Mouse (Mus musculus): ENCODE data around the gene Ccl3. TPM values are rescaled to one million over a fixed set of nuclear protein-coding genes. Genes with fewer than 3 reads are reported as not detected.

The Ccl3 gene
- polyA plus RNA-seq (2015; fragmentation: Nextera tagmentation; extraction: Ambion mirVana): 1.6 and 2.7 TPM in 2 replicates

DNA sequence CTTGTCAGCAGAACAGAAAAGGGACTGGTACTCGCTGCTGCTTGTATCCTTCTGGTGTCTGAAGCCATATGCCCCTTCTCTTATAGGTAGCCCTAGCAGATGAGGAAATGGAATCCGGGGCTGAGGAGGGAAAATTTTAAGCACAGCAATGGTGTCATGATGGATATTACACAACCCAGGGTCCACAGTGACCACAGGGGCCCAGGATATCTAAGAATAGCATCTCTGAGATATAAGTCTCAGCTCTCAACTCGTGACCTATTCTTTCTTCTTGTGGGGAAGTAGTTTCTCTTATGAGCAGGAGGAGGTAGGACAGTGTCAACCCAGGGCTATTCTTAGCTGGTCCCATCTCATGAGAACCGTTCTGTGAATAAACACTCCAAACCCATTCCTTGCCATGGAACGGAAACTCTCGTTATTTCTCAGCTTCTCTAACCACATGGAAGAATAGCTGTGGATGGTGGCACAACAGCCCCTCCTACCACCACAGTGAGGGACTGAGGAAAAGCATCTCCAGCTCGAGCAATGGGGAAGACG lies at the start of gene Ccl3:
TSS of gene Ccl3 (minus strand) at position 51 of the 537 bp plus-strand sequence.

DNA sequence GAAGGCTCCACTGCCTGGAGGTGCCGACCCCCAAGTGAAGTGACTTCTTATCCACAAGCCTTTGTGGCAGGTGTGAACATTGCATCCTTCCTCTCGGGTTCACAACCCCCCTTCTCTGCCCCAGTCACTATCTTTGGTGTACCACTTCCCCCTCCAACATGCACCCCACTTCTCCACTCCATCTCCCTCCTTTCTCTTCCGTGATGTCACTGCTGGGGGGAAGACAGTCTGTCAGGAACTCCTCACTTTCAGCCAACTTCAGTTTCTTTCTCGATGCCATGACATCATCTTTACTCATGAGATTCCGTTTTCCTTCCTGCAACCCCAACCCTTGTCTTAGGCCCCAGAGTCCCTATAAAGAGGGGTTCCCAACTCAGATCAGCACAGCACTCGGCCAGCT lies 13.0 kb upstream of the Ccl3 start, which contains the start of gene Ccl4:
TSS of gene Ccl4 (plus strand) at position 381 of the 400 bp plus-strand sequence.

DNA sequence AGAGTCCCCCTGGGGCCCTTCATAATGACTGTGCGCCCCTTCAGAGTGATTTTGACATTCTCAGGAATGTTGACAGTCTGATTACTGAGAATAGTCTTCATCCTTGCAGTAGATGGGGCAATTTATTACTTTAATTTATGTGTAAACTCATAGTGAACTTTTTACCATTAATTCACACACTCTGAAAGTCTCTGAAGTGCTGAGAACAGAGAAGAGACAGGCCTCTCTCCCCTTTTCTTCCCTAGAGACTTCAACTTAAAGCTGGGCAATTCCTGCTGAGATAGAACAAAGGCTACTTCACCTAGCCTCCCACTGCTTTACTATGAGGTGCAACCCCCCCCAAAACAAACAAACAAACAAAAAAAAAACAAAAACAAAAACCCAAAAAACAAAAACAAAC lies 3.6 kb downstream of the Ccl3 start, which contains the start of gene Rpl9-ps1:
TSS of gene Rpl9-ps1 (minus strand) at position 101 of the 400 bp plus-strand sequence.

Other genes starting within 250 kb of the Ccl3 start
- 61.6 and 64.0 TPM in 2 replicates for gene Rasl10b, start 240.2 kb downstream of the Ccl3 start, polyA plus RNA-seq (2015; fragmentation: Nextera tagmentation; extraction: Ambion mirVana)
- 0.75 and 0.96 TPM in 2 replicates for gene Gas2l2, start 219.9 kb downstream of the Ccl3 start, polyA plus RNA-seq (2015; fragmentation: Nextera tagmentation; extraction: Ambion mirVana)
- gene 1700020L24Rik, start 211.7 kb downstream of the Ccl3 start, polyA plus RNA-seq (2015; fragmentation: Nextera tagmentation; extraction: Ambion mirVana): 0.43 and 0.75 TPM in 2 replicates
- 3.4 and 3.7 TPM in 2 replicates for gene Mmp28, start 186.3 kb downstream of the Ccl3 start, polyA plus RNA-seq (2015; fragmentation: Nextera tagmentation; extraction: Ambion mirVana)
- 11.8 and 12.4 TPM in 2 replicates for gene Taf15, start 176.3 kb downstream of the Ccl3 start, polyA plus RNA-seq (2015; fragmentation: Nextera tagmentation; extraction: Ambion mirVana)
- gene Heatr9, start 127.2 kb downstream of the Ccl3 start, polyA plus RNA-seq (2015; fragmentation: Nextera tagmentation; extraction: Ambion mirVana): not detected in 2 replicates
- gene Ccl5, start 118.8 kb downstream of the Ccl3 start, polyA plus RNA-seq (2015; fragmentation: Nextera tagmentation; extraction: Ambion mirVana): 0.97 TPM in 1 of 2 replicates, not detected in the other
- 4.3 and 5.3 TPM in 2 replicates for gene Ccl9, start 70.7 kb downstream of the Ccl3 start, polyA plus RNA-seq (2015; fragmentation: Nextera tagmentation; extraction: Ambion mirVana)
- 7.3 and 8.0 TPM in 2 replicates for gene Ccl6, start 56.3 kb downstream of the Ccl3 start, polyA plus RNA-seq (2015; fragmentation: Nextera tagmentation; extraction: Ambion mirVana)
- not detected in 2 replicates for gene Rpl9-ps1, start 3.7 kb downstream of the Ccl3 start, polyA plus RNA-seq (2015; fragmentation: Nextera tagmentation; extraction: Ambion mirVana)
- gene Ccl4, start 13.2 kb upstream of the Ccl3 start, polyA plus RNA-seq (2015; fragmentation: Nextera tagmentation; extraction: Ambion mirVana): 1.9 TPM in 2 replicates
- 4.1 and 5.1 TPM in 2 replicates for gene Wfdc17, start 54.6 kb upstream of the Ccl3 start, polyA plus RNA-seq (2015; fragmentation: Nextera tagmentation; extraction: Ambion mirVana)
- not detected in 2 replicates for gene Wfdc18, start 59.7 kb upstream of the Ccl3 start, polyA plus RNA-seq (2015; fragmentation: Nextera tagmentation; extraction: Ambion mirVana)
- gene Wfdc21, start 97.6 kb upstream of the Ccl3 start, polyA plus RNA-seq (2015; fragmentation: Nextera tagmentation; extraction: Ambion mirVana): 1.1 TPM in 1 of 2 replicates, not detected in the other
- gene Heatr6, start 104.3 kb upstream of the Ccl3 start, polyA plus RNA-seq (2015; fragmentation: Nextera tagmentation; extraction: Ambion mirVana): 23.4 and 26.1 TPM in 2 replicates
- 0.89 and 0.95 TPM in 2 replicates for gene Hnf1b, start 200.7 kb upstream of the Ccl3 start, polyA plus RNA-seq (2015; fragmentation: Nextera tagmentation; extraction: Ambion mirVana)

All from neural tube, postnatal 0 days (tissue).